Mouse (Mus musculus): Measurements from ENCODE around the gene Zcchc14.
A peak's percentile ranks its signal among the peaks of the same experiment; 100 is the strongest.
"Not testable (repeated sequence)": the region's sequence is repeated elsewhere in the genome, so short reads cannot be mapped to it uniquely, and the experiment has no call there.

The Zcchc14 gene

GRCm38 (mm10) chr8:121652774-121653323 lies at the start of gene Zcchc14:
TSS of gene Zcchc14 (minus strand) at chr8:121652901.
- peak; percentile 93 for DNase-seq (ENCODE audit: low spot score)

DNA sequence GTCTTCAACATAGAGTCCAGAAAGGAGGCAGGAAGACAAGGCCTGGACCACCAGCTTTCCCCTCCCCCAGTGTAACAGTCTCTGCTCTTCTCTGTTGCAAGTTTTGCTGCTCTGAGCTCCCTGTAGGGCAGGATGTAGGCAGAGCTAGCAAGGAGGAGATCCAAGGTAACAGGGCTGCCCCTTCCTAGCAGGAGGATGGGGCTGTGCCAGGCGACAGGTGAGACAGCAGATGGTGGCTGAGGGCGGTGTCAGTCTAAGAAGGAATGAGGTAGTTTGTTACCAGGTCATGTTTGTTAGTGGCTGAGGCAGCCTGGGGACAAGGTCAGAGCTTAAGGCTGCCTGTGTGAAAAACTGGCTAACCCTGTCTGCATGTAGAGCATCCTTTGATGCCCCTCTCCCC lies 47.2 kb upstream of the Zcchc14 start:
- no peak for DNase-seq (ENCODE audit: low spot score)

DNA sequence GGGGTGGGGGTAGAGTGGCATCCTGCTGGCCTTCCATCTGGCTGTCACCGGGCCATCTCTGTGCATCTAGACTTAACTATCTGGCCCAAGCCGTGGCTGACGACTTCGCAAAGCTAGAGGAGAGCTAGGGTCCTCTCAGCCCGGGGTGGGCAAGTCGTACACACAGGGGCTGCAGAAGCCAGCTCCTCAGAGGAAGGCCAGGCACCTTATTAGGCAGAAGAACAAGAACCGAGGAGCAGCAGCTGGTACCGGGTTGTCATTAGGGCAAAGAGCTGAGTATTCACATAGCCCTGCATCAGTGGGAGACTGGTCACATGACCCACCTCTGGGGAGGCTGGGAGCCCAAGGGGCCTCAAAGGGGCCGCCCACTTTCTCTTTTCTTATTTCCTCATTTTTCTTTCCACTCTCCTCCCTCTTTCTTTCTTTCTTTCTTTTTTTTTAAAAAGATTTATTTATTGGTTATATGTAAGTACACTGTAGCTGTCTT lies 46.0 kb upstream of the Zcchc14 start:
- DNase-seq (ENCODE audit: low spot score): no peak

DNA sequence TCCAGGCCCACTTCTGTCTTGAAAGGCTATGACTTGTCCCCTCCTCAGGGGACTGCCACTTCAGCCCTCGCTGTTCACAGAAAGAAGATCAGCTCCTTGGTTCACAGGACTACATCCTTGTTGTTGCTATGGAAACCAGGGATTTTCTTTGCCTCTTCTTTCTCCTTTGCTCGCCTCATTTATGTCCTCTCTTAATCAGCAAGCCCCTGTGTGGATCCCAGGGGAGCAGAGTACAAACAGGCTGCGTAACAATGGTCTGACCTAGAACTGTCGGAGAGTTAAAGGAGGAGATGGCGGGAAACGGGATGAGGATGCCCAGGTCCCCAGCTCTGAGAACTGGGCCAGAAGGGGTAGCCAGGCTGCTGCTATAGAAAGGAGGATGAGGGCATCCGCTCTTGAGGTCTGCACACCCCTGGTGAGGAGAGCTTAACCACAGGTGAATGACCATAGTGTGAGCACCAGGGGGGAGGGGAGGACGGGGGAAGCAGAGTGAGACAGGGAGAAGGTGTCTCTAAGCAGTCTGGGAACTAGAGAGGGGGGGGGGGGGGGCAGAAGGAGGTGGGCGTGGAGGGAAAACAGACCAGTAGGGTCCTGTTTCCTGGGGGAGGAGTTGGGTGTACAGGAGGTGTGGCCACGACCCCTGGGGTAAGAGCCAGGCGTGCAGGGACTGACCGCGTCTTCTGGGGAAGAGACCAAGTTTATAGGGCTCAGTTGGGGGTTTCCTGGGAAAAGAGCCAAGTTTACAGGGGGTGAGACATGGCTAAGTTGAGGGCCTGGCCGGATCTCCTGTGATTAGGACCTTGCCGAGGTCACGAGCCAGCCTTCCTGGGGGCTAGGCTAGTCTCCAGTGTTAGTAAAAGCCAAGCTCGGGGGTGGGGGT lies 45.3 kb upstream of the Zcchc14 start:
- no peak for DNase-seq (ENCODE audit: low spot score)

DNA sequence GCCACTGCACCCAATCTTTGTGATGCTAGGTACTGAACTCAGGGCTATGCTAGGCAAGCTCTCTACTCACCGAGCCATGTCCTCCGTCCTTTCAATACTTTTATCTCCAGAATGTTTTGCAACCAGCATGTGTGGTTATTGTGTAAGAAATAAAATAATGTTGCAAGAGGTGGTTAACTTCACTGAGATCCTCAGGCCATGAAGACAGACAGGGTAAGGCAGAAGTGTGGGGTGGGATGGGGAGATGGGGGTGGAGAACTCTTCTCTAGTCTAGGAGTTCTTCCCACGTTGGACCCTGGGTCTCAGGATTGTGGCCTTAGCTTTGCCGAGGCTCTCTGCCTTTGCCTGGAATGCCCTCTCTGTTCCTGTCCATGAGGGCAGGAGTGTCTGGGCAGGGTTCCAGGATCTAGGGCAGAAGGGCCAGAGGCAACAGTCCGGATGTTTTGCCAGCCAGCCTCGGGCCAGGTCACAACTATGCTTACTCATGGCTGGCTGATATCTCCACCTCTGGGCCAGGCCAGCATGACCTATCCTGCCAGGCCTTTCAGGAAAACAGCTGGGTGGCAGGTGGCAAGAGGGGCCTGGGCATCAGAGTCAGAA lies 43.0 kb upstream of the Zcchc14 start:
- peak; percentile 17 for DNase-seq (ENCODE audit: low spot score)

GRCm38 (mm10) chr8:121694453-121694852 lies 41.8 kb upstream of the Zcchc14 start:
- peak; percentile 43 for DNase-seq (ENCODE audit: low spot score)

DNA sequence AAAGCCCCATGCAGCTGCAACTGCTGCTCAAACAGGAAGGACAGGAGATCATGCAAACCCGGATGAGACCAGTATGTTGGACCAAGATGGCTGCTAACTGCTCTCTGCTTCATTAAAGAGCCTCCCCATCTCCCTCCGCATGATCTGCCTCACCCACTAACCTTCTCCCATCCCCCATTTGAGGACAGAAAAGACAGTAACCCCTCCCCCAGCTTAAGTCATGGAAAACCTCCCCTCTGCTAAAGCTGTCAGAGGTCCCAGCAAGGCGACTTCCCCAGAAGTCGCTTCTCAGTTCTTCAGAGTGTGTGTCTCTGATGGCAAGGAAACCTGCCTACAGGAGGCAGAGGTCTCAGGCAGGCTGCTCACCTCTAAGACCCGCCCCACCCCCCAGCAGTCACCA lies 35.8 kb upstream of the Zcchc14 start:
- DNase-seq (ENCODE audit: low spot score): no peak

GRCm38 (mm10) chr8:121687455-121688161 lies 34.9 kb upstream of the Zcchc14 start:
- DNase-seq (ENCODE audit: low spot score): no peak

DNA sequence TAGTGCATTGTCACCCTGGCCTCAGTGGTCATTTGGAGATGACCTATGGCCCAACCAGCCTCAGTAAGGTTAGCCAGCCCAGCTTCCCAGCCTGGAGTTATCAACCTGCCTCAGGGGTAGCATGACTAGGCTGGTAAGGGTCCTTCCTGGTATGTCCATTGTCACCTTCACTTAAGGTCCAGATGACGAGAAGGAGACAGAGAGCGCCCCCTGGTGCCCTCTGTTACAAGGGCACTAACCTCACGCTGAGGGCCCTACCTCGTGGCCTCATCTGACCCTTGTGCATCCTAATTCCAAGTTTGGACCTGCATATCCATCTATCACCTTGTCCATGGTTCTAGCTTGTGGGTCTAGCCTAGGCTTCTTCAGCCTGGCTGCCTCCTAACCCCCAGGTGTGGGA lies 32.7 kb upstream of the Zcchc14 start:
- peak; percentile 64 for DNase-seq (ENCODE audit: low spot score)

DNA sequence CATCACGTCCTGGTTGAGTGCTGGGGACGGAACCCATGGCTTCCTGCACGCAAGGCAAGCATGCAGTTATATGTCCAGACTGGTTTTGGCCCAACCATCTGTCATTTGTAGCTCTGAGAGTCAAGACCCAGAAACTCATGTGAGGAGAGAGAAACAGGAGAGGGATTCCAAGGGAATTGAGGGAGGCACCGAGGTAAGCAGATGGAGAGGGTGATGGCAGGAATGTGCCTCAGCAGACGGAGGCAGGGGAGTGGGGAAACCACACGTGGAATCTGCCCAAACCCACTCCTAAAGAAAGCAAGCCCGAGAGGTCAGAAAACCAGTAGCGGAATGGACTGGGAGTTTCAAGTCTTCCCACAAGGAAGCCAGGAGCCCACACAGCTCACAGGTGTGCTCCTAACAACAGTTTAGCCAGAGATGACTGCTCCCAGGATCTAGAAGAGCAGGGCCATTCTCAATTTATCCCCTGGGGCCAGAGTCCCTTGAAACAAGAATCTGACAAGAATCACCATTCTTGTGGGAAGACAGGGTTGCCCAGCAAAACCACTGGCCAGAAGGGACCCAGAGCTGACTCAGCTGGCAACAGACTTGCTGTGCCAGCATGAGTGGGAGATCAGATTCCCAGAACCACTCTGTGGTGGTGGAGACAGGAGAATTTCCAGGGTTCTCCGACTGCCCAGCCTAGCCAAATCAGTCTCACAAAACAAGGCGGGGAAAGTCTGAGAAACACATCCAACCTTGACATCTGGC lies 30.6 kb upstream of the Zcchc14 start:
- DNase-seq (ENCODE audit: low spot score): no peak

GRCm38 (mm10) chr8:121681457-121681856 lies 28.8 kb upstream of the Zcchc14 start:
- DNase-seq (ENCODE audit: low spot score): no peak

GRCm38 (mm10) chr8:121680896-121681295 lies 28.2 kb upstream of the Zcchc14 start:
- no peak for DNase-seq (ENCODE audit: low spot score)

GRCm38 (mm10) chr8:121678696-121679095 lies 26.0 kb upstream of the Zcchc14 start:
- no peak for DNase-seq (ENCODE audit: low spot score)

- DNase-seq (ENCODE audit: low spot score): peak; percentile 49
Observed at GRCm38 (mm10) chr8:121675701-121676100, 23.0 kb upstream of the Zcchc14 start.

GRCm38 (mm10) chr8:121675161-121675560 lies 22.5 kb upstream of the Zcchc14 start:
- DNase-seq (ENCODE audit: low spot score): no peak

- no peak for DNase-seq (ENCODE audit: low spot score)
Observed at GRCm38 (mm10) chr8:121674524-121674923, 21.8 kb upstream of the Zcchc14 start.

DNA sequence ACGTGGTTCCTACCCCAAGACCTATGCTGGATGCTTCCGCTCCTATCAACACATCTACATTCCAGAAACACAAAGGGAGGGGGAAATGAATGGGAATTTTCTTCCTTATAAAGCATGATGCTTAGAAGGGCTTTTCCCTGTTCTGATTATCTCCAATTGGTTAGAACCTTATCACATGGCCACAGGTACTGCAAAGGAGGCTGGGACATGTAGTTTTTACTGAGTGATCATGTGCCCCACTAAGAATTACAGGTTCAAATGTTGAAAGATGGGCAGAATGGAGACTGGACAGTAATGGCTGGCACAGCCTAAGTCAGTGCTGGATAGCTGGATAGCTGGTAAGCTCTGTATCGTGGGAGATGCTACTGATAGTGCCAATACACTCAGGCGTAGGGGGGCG lies 21.2 kb upstream of the Zcchc14 start:
- DNase-seq (ENCODE audit: low spot score): no peak

DNA sequence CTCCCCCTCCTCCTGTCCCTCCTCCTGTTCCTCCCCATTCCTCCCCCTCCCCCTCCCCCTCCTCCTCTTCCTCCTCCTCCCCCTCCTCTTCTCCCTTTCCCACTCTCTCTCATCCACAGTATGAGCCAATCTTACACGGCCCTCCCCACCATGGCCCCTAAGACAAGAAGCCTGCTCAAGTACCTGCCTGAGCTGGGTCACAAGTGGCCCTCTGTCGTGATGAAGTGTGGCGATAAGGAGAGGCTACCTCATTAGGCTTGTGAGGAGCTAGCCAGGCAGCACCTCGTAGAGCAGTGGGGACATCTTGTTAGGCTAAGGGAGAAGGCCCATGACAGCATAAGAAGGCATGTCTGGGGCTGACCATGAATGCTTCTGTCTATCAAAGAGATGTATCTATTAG lies 20.5 kb upstream of the Zcchc14 start:
- no peak for DNase-seq (ENCODE audit: low spot score)

DNA sequence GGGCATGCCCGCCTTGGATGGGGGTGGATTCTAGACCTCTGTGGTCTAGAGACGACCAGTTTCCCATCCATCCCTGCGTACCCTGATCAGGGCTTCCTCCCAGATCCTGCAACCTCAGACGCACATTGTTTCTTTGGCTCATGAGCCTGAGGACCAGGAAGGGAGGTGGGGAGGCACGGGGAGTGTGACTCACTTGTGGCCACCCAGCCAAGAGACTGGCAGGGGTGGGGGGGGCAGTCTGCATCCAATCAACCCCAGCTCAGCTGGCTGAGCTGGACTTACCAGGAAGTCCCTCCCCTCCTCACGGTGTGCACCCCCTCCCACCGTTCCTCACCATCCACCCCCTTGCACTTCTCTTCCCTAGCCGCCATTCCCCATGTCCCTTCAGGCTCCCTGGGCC lies 16.5 kb upstream of the Zcchc14 start:
- no peak for DNase-seq (ENCODE audit: low spot score)

GRCm38 (mm10) chr8:121668553-121668952 lies 15.9 kb upstream of the Zcchc14 start:
- DNase-seq (ENCODE audit: low spot score): no peak

DNA sequence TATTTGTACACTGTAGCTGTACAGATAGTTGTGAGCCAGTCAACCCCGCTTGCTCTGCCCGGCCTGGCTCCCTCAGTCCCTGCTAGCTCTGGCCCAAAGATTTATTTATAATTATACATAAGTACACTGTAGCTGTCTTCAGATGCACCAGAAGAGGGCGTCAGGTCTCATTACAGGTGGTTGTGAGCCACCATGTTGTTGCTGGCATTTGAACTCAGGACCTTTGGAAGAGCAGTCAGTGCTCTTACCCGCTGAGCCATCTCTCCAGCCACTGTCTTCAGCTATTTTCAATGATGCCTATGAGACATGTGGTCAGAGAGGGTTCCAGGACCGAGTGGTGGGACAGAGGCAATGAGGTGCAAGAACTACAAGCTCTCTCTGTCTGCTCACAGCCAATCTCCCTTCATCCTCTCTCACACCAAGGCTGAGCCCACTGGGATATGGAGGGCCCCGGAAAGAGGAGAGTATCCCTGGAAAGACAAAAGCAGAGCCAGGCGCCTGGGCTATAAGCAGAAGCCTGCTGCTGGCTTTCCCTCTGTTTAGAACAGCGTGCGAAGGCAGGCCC lies 15.3 kb upstream of the Zcchc14 start:
- not testable (repeated sequence) for DNase-seq (ENCODE audit: low spot score)

Measured in urinary bladder, postnatal 25 days (tissue).